Mouse (Mus musculus) MEL (cell line): ENCODE data around the gene Ccdc85c. TPM values are rescaled to one million over a fixed set of nuclear protein-coding genes. Genes with fewer than 3 reads are reported as not detected.
A peak's percentile ranks its signal among the peaks of the same experiment; 100 is the strongest.

ENCODE experiments used
- DNase-seq: peaks from one replicate; pipeline ENCODE4 v3.0.0; 2011; ENCODE audit warnings: low read depth, low spot score
- H3K27ac ChIP-seq: 2 replicates; pipeline ENCODE4 v1.5.1; 2012; ENCODE audit warnings: low read depth, mild to moderate bottlenecking, control low read depth, low read length, moderate library complexity; ENCODE audit not compliant: control insufficient read depth
- H3K27me3 ChIP-seq, 2 experiments: fragments of 150-350 bp in 1 of 2; sonication (generic) in 1 of 2; 2 replicates each; pipeline ENCODE4 v1.6.1; 2012; ENCODE audit warnings: low read length in 2 of 2, mild to moderate bottlenecking in 2 of 2, improper control_type of control experiment in 1 of 2, moderate library complexity in 1 of 2; ENCODE audit not compliant: insufficient read depth in 2 of 2, control insufficient read depth in 1 of 2
- H3K36me3 ChIP-seq, 2 experiments: 2 replicates each; pipeline ENCODE4 v1.6.1; 2012 to 2014; ENCODE audit warnings: low read length in 2 of 2, improper control_type of control experiment in 1 of 2, inconsistent platforms in 1 of 2, mild to moderate bottlenecking in 1 of 2; ENCODE audit not compliant: insufficient read depth in 2 of 2, control insufficient read depth in 1 of 2
- H3K4me1 ChIP-seq, 2 experiments: fragments of 150-350 bp in 1 of 2; sonication (generic) in 1 of 2; 2 replicates each; pipeline ENCODE4 v1.6.1; 2012; ENCODE audit warnings: low read length in 2 of 2, improper control_type of control experiment in 1 of 2, mild to moderate bottlenecking in 1 of 2; ENCODE audit not compliant: insufficient read depth in 2 of 2, control insufficient read depth in 1 of 2
- H3K4me3 ChIP-seq, 2 experiments: fragments of 150-350 bp in 1 of 2; sonication (generic) in 1 of 2; 2 replicates each; pipeline ENCODE4 v1.5.1; 2012; ENCODE audit warnings: low read depth in 2 of 2, low read length in 2 of 2, mild to moderate bottlenecking in 2 of 2, moderate library complexity in 2 of 2, control low read depth in 1 of 2, improper control_type of control experiment in 1 of 2; ENCODE audit not compliant: control insufficient read depth in 1 of 2, insufficient read depth in 1 of 2
- H3K79me2 ChIP-seq: 2 replicates; pipeline ENCODE4 v1.6.1; 2012; ENCODE audit warnings: mild to moderate bottlenecking, low read length, moderate library complexity; ENCODE audit not compliant: control insufficient read depth, poor library complexity, insufficient read depth
- H3K9ac ChIP-seq: 2 replicates; pipeline ENCODE4 v1.6.1; 2012; ENCODE audit warnings: low read depth, mild to moderate bottlenecking, control low read depth, low read length, moderate library complexity; ENCODE audit not compliant: control insufficient read depth, poor library complexity, severe bottlenecking
- H3K9me3 ChIP-seq: fragments of 150-350 bp; sonication (generic); replicated peaks from 2 replicates; pipeline ENCODE4 v1.6.1; 2012; ENCODE audit warnings: mild to moderate bottlenecking, low read length, improper control_type of control experiment, moderate library complexity; ENCODE audit not compliant: insufficient read depth
- CHD2 ChIP-seq: IDR thresholded peaks from 2 replicates; pipeline ENCODE4 v1.6.1; 2011; ENCODE audit warnings: low read length, improper control_type of control experiment
- EP300 ChIP-seq, 2 experiments: IDR thresholded peaks; 2 replicates each; pipeline ENCODE4 v1.6.1; 2011; ENCODE audit warnings: improper control_type of control experiment in 2 of 2, low read length in 2 of 2, low read depth in 1 of 2, mild to moderate bottlenecking in 1 of 2
- GATA1 ChIP-seq: IDR thresholded peaks from 2 replicates; pipeline ENCODE4 v1.6.1; 2011; ENCODE audit warnings: low read depth, low read length, improper control_type of control experiment
- HCFC1 ChIP-seq: IDR thresholded peaks from 2 replicates; pipeline ENCODE4 v1.6.1; 2012; ENCODE audit warnings: low read depth, mild to moderate bottlenecking, inconsistent platforms, low read length, improper control_type of control experiment, moderate library complexity
- MAFK ChIP-seq: IDR thresholded peaks from 2 replicates; pipeline ENCODE4 v1.6.1; 2011; ENCODE audit warnings: low read depth, mild to moderate bottlenecking, low read length, improper control_type of control experiment, borderline replicate concordance
- MAX ChIP-seq: IDR thresholded peaks from 2 replicates; pipeline ENCODE4 v1.6.1; 2011; ENCODE audit warnings: low read length, improper control_type of control experiment
- MEF2A ChIP-seq: IDR thresholded peaks from 2 replicates; pipeline ENCODE4 v1.6.1; 2014; ENCODE audit warnings: low read depth, mild to moderate bottlenecking, inconsistent platforms, low read length, improper control_type of control experiment; ENCODE audit not compliant: poor library complexity, insufficient replicate concordance, severe bottlenecking; ENCODE audit errors: extremely low read depth
- MYC ChIP-seq: IDR thresholded peaks from 2 replicates; pipeline ENCODE4 v1.6.1; 2011; ENCODE audit warnings: low read depth, mild to moderate bottlenecking, low read length, improper control_type of control experiment, moderate library complexity
- POLR2A ChIP-seq, 2 experiments: IDR thresholded peaks; 2 replicates each; pipeline ENCODE4 v1.6.1; 2011 to 2012; ENCODE audit warnings: low read length in 2 of 2, mild to moderate bottlenecking in 2 of 2, control low read depth in 1 of 2, improper control_type of control experiment in 1 of 2, low read depth in 1 of 2, moderate library complexity in 1 of 2; ENCODE audit not compliant: control insufficient read depth in 1 of 2, insufficient read depth in 1 of 2, poor library complexity in 1 of 2
- SMC3 ChIP-seq: IDR thresholded peaks from 2 replicates; pipeline ENCODE4 v1.6.1; 2011; ENCODE audit warnings: low read depth, low read length, improper control_type of control experiment
- TAL1 ChIP-seq: IDR thresholded peaks from 2 replicates; pipeline ENCODE4 v1.6.1; 2012; ENCODE audit warnings: mild to moderate bottlenecking, inconsistent platforms, low read length, moderate library complexity, mixed read lengths
- TBP ChIP-seq: IDR thresholded peaks from 2 replicates; pipeline ENCODE4 v1.8.0; 2011; ENCODE audit warnings: low read depth, low read length, improper control_type of control experiment
- TCF12 ChIP-seq: IDR thresholded peaks from 2 replicates; pipeline ENCODE4 v1.6.1; 2014; ENCODE audit warnings: low read depth, mild to moderate bottlenecking, inconsistent platforms, low read length, improper control_type of control experiment, moderate library complexity
- UBTF ChIP-seq: IDR thresholded peaks from 2 replicates; pipeline ENCODE4 v1.6.1; 2012; ENCODE audit warnings: low read depth, mild to moderate bottlenecking, inconsistent platforms, low read length, improper control_type of control experiment, moderate library complexity, borderline replicate concordance; ENCODE audit not compliant: insufficient read depth
- polyA plus RNA-seq, 2 experiments: library from polyadenylated mRNA; stranded (reverse) in 1 of 2; unstranded in 1 of 2; fragments of >175 nt in 1 of 2; fragments of >200 nt in 1 of 2; gene quantifications; 2 replicates each; pipeline versions ENCODE4 v1.2.1 to v1.2.4; 2012; ENCODE audit warnings: low replicate concordance in 2 of 2, low read depth in 1 of 2; ENCODE audit not compliant: insufficient read length in 2 of 2, insufficient read depth in 1 of 2, missing spikeins in 1 of 2
- total RNA-seq: library from RNA; depleted of rRNA; stranded (reverse); fragments of 300-350 nt; gene quantifications from 2 replicates; pipeline ENCODE4 v1.2.3, GENCODE M21; 2012; rRNA removed

Gene Ccdc85c
- total RNA-seq (15.9 and 19.8 TPM in 2 replicates), polyA plus RNA-seq (10 to 100 TPM in 1 of 2 experiments, not detected in 1; 24.8 TPM)

DNA sequence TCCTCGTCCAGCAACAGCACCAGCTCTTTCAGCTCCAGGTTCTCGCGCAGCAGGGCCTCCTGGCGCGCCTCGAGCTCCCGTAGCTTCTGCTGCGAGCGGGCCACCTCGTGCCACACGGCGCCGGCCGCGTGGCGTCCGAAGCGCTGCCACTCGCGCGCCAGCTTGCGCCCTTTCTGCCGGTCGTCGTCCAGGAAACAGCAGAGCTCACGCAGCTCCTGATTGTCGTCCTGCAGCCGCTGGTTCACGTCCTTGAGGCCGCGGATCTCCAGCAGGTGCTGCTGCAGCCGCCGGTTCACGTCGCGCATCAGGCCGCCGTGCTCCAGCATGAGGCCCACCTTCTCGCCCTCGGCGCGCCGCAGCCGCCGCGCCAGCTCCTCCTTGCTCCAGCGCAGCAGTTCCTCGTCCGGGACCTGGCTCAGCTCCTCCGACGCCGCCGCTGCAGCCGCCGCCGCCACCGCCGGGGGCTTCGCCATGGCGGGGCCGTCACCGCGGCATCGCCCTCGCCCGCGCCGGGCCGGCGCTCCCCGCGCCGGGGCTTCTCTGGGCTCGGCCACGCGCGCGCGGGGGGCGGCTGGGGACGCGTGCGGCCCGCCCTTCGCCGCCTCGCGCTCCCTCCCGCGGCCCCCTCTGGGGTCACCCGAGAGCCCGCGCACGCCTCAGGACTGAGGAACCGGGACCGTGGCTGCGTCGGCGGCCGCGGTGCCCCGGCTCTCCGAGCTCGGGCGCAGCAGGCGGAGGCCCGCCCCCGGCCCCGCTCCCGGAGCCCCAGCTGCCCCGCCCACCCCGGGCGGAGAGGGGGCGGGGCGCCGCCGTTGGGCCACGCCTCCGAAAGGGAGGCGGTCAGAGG, at the start of gene Ccdc85c:
Gene Ccdc85c, minus strand, starts transcription at position 765 of the 847 bp plus-strand sequence.
- Histone ChIP-seq H3K36me3 (no peaks in the 10 kb centered on the region; a peak in 1 of 4 replicates), H3K9ac (peak within 1 kb of the TSS; percentile 80), H3K9me3 (no peaks in the 10 kb centered on the region), H3K27ac (0 out of 2 replicates have a peak within 1 kb of the TSS, but pooled peaks have one; percentile 15), H3K79me2 (peaks cover 26% of the 10 kb centered on the region), H3K4me1 (no peaks in the 10 kb centered on the region), H3K4me3 (peak within 1 kb of the TSS; percentile 68 to 80), H3K27me3 (no peaks in the 10 kb centered on the region; a peak in 1 of 4 replicates)
- TF ChIP-seq POLR2A (IDR thresholded peaks at IDR 0.05; ENCODE audit: control insufficient read depth in 1 of 2, insufficient read depth in 1 of 2, low read depth in 1 of 2, low read length in 2 of 2, poor library complexity in 1 of 2) (peak; percentile 34 to 37; a peak in 1 of 4 replicates), MYC (0 out of 2 replicates have a peak, but pooled peaks have one; percentile 20), HCFC1 (no peak), EP300 (IDR thresholded peaks at IDR 0.05; ENCODE audit: low read depth in 1 of 2, low read length in 2 of 2) (no peak), GATA1 (no peak), MAX (peak; percentile 60; the same call in 1 of the 2 replicates)
- DNase-seq, result peak; percentile 52

DNA sequence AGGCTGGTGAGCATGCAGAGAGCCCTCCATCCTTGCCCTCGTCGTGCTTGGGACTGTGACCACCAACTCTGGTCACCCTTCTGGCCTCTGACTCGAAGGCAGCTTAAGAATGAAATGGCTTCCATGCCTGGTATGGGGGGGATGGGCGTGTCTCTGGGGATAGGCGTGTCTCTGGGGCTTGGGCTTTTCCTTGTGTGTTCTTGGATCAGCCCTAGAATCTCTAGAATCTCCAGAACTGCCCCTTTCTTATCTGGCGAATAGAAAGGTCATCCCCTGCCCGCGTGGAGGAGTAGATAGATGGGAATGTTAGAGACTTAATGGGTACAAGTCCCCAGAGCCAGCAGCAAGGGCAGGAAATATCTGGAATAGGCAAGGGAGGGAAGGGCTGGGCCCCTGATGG, 44.9 kb upstream of the Ccdc85c start:
- Histone ChIP-seq H3K9me3 (no peaks in the 10 kb centered on the region), H3K79me2 (no peaks in the 10 kb centered on the region), H3K27me3 (no peaks in the 10 kb centered on the region), H3K4me3 (no peak overlapping the region), H3K4me1 (no peaks in the 10 kb centered on the region), H3K9ac (no peak overlapping the region), H3K36me3 (no peaks in the 10 kb centered on the region), H3K27ac (no peak overlapping the region)
- DNase-seq, result no peak
- TF ChIP-seq EP300 (IDR thresholded peaks at IDR 0.05; ENCODE audit: low read depth in 1 of 2, low read length in 2 of 2) (no peak), TCF12 (no peak), CHD2 (no peak), SMC3 (no peak), TAL1 (no peak), TBP (no peak), MEF2A (no peak), UBTF (no peak), MAFK (no peak), GATA1 (no peak)
